Mouse (Mus musculus) cerebellum, adult 2 months (tissue): ENCODE results near the gene Zfp362.

Source experiments
- CTCF ChIP-seq: fragments of 200-500 bp; IDR thresholded peaks from 2 replicates; pipeline ENCODE4 v1.5.1; 2011; ENCODE audit warnings: low read depth, mild to moderate bottlenecking, control low read depth, low read length, moderate library complexity, borderline replicate concordance; ENCODE audit not compliant: insufficient read depth
- POLR2A ChIP-seq: fragments of 200-500 bp; IDR thresholded peaks from 2 replicates; pipeline ENCODE4 v1.6.1; 2011; ENCODE audit warnings: low read length, control low read depth, borderline replicate concordance; ENCODE audit not compliant: insufficient read depth

DNA sequence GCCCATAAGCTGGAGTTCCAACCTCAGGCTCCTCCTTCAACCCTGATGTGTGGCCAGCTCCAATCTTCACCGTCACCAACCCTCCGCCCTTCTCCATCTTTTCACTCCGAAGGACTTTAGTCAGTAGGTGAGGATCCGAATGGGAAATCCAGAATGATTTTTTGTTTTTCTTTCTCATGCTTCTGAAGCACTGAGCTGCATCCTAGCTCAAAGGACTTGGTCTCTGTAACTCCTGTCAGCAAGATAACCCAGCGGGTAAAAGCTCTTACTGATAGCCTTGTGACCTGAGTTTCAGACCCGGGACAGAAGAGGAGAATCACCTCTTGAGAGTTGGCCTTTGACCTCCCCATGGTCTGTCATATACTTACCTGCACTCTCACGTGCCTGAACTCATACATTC, 11.2 kb upstream of the Zfp362 start:
- TF ChIP-seq CTCF (no peak), POLR2A (no peak)
